Mouse (Mus musculus): Measurements from ENCODE around the gene Gm11096. TPM values are rescaled to one million over a fixed set of nuclear protein-coding genes. Genes with fewer than 3 reads are reported as not detected.

Gene Gm11096
- not detected in 2 replicates for total RNA-seq (2017)

- ATAC-seq (ENCODE audit: extremely low read depth, insufficient number of reproducible peaks, low FRiP score, poor library complexity, severe bottlenecking): no peak
Observed at GRCm38 (mm10) chr17:81441463-81441862, at the start of gene Gm11096. Gene Gm11096, plus strand, starts transcription at chr17:81441763.

GRCm38 (mm10) chr17:81393040-81393439 lies 48.5 kb upstream of the Gm11096 start:
- ATAC-seq (ENCODE audit: extremely low read depth, insufficient number of reproducible peaks, low FRiP score, poor library complexity, severe bottlenecking): no peak

- no peak for ATAC-seq (ENCODE audit: extremely low read depth, insufficient number of reproducible peaks, low FRiP score, poor library complexity, severe bottlenecking)
Observed at GRCm38 (mm10) chr17:81394124-81394523, 47.4 kb upstream of the Gm11096 start.

GRCm38 (mm10) chr17:81397434-81397833 lies 44.1 kb upstream of the Gm11096 start:
- ATAC-seq (ENCODE audit: extremely low read depth, insufficient number of reproducible peaks, low FRiP score, poor library complexity, severe bottlenecking): no peak

GRCm38 (mm10) chr17:81400377-81400776 lies 41.2 kb upstream of the Gm11096 start:
- no peak for ATAC-seq (ENCODE audit: extremely low read depth, insufficient number of reproducible peaks, low FRiP score, poor library complexity, severe bottlenecking)

- no peak for ATAC-seq (ENCODE audit: extremely low read depth, insufficient number of reproducible peaks, low FRiP score, poor library complexity, severe bottlenecking)
Observed at GRCm38 (mm10) chr17:81402636-81403035, 38.9 kb upstream of the Gm11096 start.

- no peak for ATAC-seq (ENCODE audit: extremely low read depth, insufficient number of reproducible peaks, low FRiP score, poor library complexity, severe bottlenecking)
Observed at GRCm38 (mm10) chr17:81403121-81403520, 38.4 kb upstream of the Gm11096 start.

GRCm38 (mm10) chr17:81404225-81404624 lies 37.3 kb upstream of the Gm11096 start:
- no peak for ATAC-seq (ENCODE audit: extremely low read depth, insufficient number of reproducible peaks, low FRiP score, poor library complexity, severe bottlenecking)

GRCm38 (mm10) chr17:81412736-81413135 lies 28.8 kb upstream of the Gm11096 start:
- ATAC-seq (ENCODE audit: extremely low read depth, insufficient number of reproducible peaks, low FRiP score, poor library complexity, severe bottlenecking): no peak

GRCm38 (mm10) chr17:81416361-81417114 lies 25.0 kb upstream of the Gm11096 start:
- no peak for ATAC-seq (ENCODE audit: extremely low read depth, insufficient number of reproducible peaks, low FRiP score, poor library complexity, severe bottlenecking)

- no peak for ATAC-seq (ENCODE audit: extremely low read depth, insufficient number of reproducible peaks, low FRiP score, poor library complexity, severe bottlenecking)
Observed at GRCm38 (mm10) chr17:81419802-81420459, 21.6 kb upstream of the Gm11096 start.

- no peak for ATAC-seq (ENCODE audit: extremely low read depth, insufficient number of reproducible peaks, low FRiP score, poor library complexity, severe bottlenecking)
Observed at GRCm38 (mm10) chr17:81424256-81424912, 17.2 kb upstream of the Gm11096 start.

GRCm38 (mm10) chr17:81427245-81427644 lies 14.3 kb upstream of the Gm11096 start:
- no peak for ATAC-seq (ENCODE audit: extremely low read depth, insufficient number of reproducible peaks, low FRiP score, poor library complexity, severe bottlenecking)

- ATAC-seq (ENCODE audit: extremely low read depth, insufficient number of reproducible peaks, low FRiP score, poor library complexity, severe bottlenecking): no peak
Observed at GRCm38 (mm10) chr17:81432733-81433132, 8.8 kb upstream of the Gm11096 start.

GRCm38 (mm10) chr17:81433148-81433547 lies 8.4 kb upstream of the Gm11096 start:
- no peak for ATAC-seq (ENCODE audit: extremely low read depth, insufficient number of reproducible peaks, low FRiP score, poor library complexity, severe bottlenecking)

- no peak for ATAC-seq (ENCODE audit: extremely low read depth, insufficient number of reproducible peaks, low FRiP score, poor library complexity, severe bottlenecking)
Observed at GRCm38 (mm10) chr17:81455269-81455668, 13.7 kb downstream of the Gm11096 start.

GRCm38 (mm10) chr17:81455977-81456376 lies 14.4 kb downstream of the Gm11096 start:
- ATAC-seq (ENCODE audit: extremely low read depth, insufficient number of reproducible peaks, low FRiP score, poor library complexity, severe bottlenecking): no peak

- ATAC-seq (ENCODE audit: extremely low read depth, insufficient number of reproducible peaks, low FRiP score, poor library complexity, severe bottlenecking): no peak
Observed at GRCm38 (mm10) chr17:81459379-81459778, 17.8 kb downstream of the Gm11096 start.

- no peak for ATAC-seq (ENCODE audit: extremely low read depth, insufficient number of reproducible peaks, low FRiP score, poor library complexity, severe bottlenecking)
Observed at GRCm38 (mm10) chr17:81468941-81469340, 27.4 kb downstream of the Gm11096 start.

- ATAC-seq (ENCODE audit: extremely low read depth, insufficient number of reproducible peaks, low FRiP score, poor library complexity, severe bottlenecking): no peak
Observed at GRCm38 (mm10) chr17:81473363-81473762, 31.8 kb downstream of the Gm11096 start.

Data from neutrophil, adult 5-6 weeks (primary cell).